Mouse (Mus musculus) neutrophil, adult 59 days (primary cell): ENCODE measurements around the gene Xpo1. TPM values are rescaled to one million over a fixed set of nuclear protein-coding genes. Genes with fewer than 3 reads are reported as not detected.

Experiments
- total RNA-seq, 2 experiments: library from RNA; stranded (reverse); gene quantifications; 1 replicate in 1 of 2; 2 replicates in 1 of 2; pipeline ENCODE4 v1.2.4; 2023

The Xpo1 gene
- total RNA-seq: 10 to 100 TPM; 73.1 to 77.8 TPM

GRCm38 (mm10) chr11:23255427-23256193 lies at the start of gene Xpo1:
Gene Xpo1, plus strand, starts transcription at chr11:23256041.

GRCm38 (mm10) chr11:23306764-23307565 lies 51.1 kb downstream of the Xpo1 start, which contains the start of gene Usp34:
Gene Usp34, plus strand, starts transcription at chr11:23306895.

Other genes with a start within 250 kb of the Xpo1 start
- 1 to 10 TPM; 2.2 to 3.7 TPM for gene Fam161a, start 248.5 kb upstream of the Xpo1 start, total RNA-seq
- gene Usp34, start 50.9 kb downstream of the Xpo1 start, total RNA-seq: 10 to 100 TPM; 47.1 to 50.6 TPM
- 10 to 100 TPM; 18.3 to 23.2 TPM for gene Ahsa2, start 242.0 kb downstream of the Xpo1 start, total RNA-seq